Mouse (Mus musculus): ENCODE measurements at regions not wholly inside any gene's neighbourhood (a gene's known extent, or its start where the extent isn't known, plus 50 kb on each side); places are given as distances from the start of the nearest gene placed in this dataset.
"Not testable (repeated sequence)": the region's sequence is repeated elsewhere in the genome, so short reads cannot be mapped to it uniquely, and the experiment has no call there.

DNA sequence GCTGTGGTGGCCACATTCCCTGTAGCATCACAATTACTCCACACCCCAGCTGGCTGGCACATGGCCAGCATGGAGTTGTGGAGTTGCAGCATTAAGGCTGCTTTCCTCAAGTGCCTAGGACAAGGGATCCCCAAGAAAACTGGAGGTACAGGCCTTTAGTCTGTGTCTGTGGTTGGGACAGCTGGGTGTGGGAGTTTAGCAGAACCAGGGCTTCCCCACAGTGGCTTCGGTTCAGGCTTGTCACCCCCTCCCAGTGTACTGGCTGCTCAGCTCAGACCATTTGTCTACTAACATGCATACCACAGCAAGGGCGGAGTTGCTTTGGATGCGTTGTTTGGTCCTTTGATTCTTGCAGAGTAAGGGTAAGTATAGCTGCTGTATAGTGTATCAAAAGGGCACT lies 79.1 kb upstream of the Neurl1b start:
- intact Hi-C loops (cut with DNase I) = no loop called here
- no peak for DNase-seq (ENCODE audit: low spot score in 2 of 2)

DNA sequence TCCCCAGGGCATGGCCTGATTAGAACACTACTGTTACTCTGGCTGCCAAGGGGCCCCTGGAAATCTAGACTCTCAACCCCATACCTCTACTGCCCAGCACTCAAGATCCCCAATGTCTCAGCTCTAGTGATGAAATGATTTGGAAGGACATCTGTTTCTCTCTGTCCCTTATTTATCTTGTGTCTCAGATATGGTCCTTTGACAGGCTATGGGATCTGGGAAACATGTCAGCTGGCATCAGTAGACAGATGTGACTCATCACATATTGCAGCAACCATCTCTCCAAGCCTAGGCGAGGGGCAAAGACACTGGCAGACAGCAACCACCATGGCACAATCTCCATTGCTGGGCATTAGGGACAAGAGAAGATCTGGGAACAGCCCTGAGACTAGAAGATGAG lies 78.6 kb upstream of the Neurl1b start:
- intact Hi-C loops (cut with DNase I) = no loop called here
- DNase-seq (ENCODE audit: low spot score in 2 of 2) = no peak

DNA sequence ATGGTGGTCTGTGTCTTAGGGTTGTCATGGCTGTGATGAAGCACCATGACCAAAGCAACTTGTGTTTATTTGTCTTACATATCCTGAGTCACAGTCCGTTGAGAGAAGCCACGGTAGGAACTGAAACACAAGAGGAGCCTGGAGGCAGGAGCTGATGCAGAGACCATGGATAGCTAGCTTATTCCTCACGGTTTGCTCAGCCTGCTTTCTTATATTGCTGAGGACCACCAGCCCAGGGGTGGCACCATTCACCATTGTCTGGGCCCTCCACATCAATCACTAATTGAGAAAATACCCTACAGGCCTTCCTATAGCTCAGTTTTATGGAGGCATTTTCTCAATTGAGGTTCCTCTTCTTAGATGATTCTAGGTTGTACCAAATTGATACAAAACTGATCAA lies 77.5 kb upstream of the Neurl1b start:
- DNase-seq (ENCODE audit: low spot score in 2 of 2) = no peak
- intact Hi-C loops (cut with DNase I) = no loop called here

DNA sequence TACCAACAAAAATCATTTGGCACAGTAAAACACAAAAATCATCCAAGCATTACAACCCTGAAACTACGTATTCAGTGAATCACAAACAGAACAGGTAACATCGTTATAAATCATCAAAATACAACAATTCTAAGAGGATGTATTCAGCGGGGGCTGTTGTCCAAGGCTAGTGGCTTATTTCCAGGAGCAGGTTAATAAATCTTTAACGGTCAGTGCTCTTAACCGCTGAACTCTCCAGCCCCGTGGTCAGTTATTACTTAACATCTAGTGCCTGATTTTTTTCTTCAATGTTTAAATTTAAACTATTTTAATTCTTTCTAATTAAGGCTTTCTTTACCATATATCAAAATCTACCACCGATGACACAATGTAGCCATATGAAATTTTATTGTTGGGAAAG lies 69.2 kb upstream of the Neurl1b start:
- DNase-seq (ENCODE audit: low spot score in 2 of 2); intact Hi-C loops (cut with DNase I): not testable (repeated sequence)

DNA sequence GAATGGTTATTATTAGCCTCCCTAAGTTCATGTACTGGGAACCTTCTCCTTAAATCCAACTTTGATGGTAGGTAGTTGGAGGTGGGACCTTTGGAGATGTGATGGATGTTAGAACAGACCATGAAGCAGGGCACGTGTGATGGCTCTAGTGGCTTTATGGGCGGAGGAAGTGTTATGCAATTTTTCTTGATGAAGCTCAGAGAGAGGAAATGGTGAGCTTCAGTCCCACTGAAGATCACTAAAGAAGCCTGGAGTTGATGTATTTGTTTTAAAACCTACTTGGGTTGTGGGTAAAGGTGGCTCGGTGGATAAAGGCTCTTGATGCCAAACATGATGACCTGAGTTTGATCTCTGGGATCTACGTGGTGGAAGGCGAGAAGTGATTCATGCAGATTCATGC lies 66.5 kb upstream of the Neurl1b start:
- intact Hi-C loops (cut with DNase I) = no loop called here
- DNase-seq (ENCODE audit: low spot score in 2 of 2) = no peak

DNA sequence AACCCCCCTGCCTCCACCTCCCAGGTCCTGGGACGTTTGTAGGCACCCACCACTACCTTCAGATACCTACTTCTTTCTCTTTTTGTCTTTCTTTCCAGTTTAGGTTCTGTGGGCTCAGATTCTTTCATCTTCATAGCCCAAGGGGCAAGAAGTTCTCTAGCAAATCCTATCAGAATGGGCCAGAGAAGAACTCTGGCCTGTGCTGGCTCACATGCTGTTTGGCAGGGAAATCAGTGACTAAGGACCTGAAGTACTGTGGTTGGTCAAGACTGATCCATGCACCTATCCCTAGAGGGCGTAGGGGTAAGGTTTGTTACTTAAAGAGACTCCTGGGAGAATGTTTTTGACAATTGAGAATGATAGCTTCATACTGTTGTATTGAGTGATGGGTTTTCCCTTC lies 64.9 kb upstream of the Neurl1b start:
- DNase-seq (ENCODE audit: low spot score in 2 of 2) = no peak
- intact Hi-C loops (cut with DNase I) = no loop called here

DNA sequence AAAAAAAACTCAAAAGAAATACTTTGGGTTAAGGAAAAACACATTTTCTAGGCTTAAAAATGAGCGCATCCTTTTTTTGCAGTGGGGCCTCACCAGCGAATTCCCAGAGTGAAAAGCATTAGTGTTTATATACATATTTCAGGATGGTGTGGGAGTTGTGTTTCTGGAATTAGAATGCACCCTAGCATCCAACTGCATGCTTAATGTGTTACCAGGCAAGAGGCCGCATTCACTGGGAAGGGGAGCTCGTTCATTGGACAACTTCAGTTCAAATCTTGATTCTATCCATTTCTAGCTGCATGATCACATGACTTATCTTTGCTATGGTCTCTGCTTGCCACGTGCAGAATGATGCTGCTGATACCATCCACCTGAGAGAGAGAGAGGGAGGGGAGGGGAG lies 64.4 kb upstream of the Neurl1b start:
- DNase-seq (ENCODE audit: low spot score in 2 of 2) = peak; percentile 61 to 83
- intact Hi-C loops (cut with DNase I) = no loop called here

DNA sequence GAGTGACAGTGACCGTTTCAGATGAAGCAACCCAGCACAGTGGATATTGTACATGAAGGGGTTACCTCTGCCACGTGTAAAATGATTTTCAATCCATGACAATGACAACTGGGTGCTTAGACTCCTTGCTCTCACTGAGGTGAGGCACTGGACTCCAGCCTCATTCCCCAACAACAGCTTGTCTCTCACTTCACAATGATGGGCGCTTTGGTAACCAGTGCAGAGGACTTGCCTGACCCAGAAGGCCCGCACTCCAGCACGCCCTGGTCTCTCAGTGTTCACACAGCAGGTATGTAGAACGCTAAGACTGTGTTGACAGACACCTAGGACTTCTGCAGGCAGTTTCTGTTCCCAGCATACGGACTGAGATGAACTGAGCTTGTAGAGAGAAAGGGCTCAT lies 62.6 kb upstream of the Neurl1b start:
- intact Hi-C loops (cut with DNase I) = no loop called here
- no peak for DNase-seq (ENCODE audit: low spot score in 2 of 2)

DNA sequence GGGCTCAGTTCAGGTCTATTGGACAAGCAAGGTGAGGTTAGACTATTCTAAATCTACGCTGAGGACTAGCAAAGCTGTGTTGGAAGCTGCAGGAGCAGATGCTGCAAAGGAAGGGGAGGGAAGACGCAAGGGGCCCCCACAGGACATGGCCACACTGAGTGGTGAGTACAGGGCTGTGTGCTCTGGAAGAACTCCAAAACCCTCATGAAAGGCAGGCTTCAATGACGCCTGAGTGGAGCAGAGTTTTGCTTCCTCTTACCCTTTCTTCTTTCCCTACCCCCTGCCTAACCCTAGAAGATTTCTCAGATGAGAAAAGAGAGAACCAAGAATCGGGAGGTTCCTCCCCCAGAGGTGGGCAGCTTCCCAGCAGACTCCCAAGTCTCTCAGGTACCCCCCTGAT lies 61.9 kb upstream of the Neurl1b start:
- DNase-seq (ENCODE audit: low spot score in 2 of 2) = no peak
- intact Hi-C loops (cut with DNase I) = no loop called here

DNA sequence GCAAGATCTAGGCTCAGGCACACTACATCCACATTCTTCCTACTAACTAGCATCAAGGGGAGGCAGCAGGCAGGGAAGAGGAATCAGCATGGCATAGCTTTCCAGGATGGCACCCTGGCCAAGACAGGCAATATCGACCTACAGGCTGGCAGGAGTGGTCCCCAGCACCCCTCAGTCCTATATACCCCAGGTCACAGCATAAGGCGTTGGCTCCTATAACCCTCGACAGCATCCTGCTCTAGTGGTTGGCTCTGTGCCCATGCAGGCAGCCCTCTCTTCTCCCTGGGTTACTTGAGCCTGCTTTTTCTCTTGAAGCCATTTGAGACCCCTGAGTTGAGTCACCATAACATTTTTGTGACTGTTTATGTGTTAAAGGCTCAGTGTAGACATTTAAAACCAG lies 60.2 kb upstream of the Neurl1b start:
- intact Hi-C loops (cut with DNase I) = no loop called here

DNA sequence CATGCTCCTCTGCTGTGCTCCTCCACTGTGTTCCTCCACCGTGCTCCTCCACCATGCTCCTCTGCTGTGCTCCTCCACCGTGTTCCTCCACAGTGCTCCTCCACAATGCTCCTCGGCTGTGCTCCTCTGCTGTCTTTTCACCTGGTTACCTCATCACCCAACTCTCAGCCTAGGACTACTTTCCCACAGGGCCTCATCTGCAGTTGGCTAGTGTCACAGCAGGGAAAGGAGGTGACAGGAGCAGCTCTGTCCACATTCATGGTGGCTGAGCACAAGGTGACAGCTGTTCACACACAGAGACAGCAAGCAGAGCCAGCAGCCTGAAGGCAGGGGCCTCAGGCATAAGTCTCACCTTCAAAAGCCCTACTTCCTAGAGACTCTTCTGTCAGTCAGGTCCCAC lies 59.3 kb upstream of the Neurl1b start:
- DNase-seq (ENCODE audit: low spot score in 2 of 2) = no peak
- intact Hi-C loops (cut with DNase I) = no loop called here

More for the DNA sequence above, 60.2 kb upstream of the Neurl1b start:
- no peak for DNase-seq (ENCODE audit: low spot score in 2 of 2)

DNA sequence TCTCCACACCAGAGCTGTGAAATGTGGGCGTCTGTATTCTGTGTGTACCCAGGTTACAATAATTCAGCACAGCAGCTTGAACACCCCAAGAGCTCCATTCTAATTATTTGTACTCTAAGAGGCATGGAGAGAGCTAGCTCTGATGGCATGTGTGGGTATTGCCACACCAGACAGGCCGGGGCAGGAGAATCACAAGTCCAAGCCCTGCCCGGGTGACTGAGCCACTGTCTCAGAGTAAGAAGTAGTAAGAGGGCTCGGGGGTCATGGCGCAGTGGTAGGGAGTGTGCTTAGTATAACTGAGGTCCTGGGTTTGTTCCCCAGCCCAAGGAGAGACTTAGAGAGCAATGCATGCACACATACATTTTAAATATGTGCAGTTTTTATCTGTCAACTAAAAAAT lies 57.7 kb upstream of the Neurl1b start:
- intact Hi-C loops (cut with DNase I) = no loop called here
- no peak for DNase-seq (ENCODE audit: low spot score in 2 of 2)

DNA sequence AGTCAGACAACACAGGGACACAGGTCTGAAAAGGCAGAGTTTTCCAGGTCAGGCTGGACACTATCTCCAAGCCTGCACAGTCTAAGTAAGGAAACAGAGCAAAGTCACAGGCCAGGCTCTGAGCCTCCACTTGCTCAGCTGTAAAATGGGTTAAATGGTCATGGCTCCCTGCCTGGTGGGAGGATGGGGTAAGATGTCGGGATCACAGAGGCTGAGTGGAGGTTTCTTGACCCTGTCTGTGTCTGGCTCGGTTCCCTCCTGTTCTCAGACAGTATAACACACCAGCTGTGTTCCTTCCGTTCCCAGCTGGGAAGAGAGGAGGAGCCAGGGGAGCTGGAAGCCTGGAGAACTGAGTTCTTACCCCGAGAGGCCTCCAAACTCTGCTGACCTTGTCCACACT lies 56.8 kb upstream of the Neurl1b start:
- DNase-seq (ENCODE audit: low spot score in 2 of 2) = no peak
- intact Hi-C loops (cut with DNase I) = no loop called here

DNA sequence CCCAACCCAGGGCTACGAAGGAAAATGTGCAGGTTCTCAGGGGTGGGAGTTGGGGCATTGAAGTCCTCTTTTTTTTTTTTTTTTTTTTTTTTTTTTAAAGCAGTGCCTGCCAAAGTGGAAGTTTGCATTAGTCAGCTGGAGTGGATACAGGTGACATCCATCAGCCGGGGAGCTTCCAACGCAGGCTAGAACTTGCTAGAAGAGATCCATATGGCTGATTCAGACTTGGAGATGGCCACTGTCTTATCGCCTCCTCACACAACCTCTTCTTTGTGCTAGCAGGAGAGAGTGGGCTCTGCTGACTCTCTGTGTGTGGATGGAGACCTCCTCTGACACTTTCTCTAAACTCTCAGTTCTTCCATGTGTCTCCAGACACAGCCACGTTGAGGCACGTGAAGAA lies 53.9 kb upstream of the Neurl1b start:
- intact Hi-C loops (cut with DNase I) = no loop called here

DNA sequence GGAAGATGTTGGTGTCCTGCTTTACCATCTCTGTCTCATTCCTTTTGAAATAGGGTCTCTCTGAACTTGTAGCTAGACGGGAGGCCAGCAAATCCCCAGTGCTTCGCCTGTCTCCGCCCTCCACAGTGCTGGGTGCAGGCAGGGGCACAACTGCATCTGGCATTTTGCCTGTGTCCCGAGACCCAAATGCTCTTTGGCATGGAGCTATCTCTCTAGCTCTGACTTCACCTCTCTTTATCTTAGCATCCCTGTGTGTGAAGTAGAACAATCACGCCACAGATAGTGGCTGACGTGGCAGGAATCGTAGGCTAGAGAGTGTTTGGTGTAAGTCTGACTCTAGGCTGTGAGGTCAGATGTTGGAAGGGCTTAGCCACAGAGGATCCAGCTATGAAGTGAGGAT lies 53.2 kb upstream of the Neurl1b start:
- no peak for DNase-seq (ENCODE audit: low spot score in 2 of 2)
- intact Hi-C loops (cut with DNase I) = no loop called here

More for the DNA sequence above, 53.9 kb upstream of the Neurl1b start:
- no peak for DNase-seq (ENCODE audit: low spot score in 2 of 2)

DNA sequence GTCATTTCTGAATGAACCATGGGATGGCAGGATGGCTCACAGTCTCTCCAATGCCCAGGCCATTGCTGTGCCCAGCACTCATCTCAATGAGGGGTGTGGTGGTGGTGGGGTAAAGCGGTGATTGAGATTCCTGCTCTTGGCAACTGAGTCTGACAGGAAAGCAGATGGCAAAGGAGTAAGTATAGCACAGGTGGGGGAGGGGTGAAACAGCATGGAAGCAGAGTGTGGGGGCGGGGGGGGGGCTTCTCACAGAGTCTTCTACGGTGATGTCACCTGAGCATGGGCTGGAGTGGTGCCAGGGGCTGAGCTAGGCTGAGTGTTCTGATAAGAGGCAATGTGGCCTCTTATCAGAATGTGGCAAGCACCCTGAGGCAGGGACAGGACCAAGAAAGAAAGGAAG lies 52.6 kb upstream of the Neurl1b start:
- intact Hi-C loops (cut with DNase I) = no loop called here
- peak; percentile 57 to 63 for DNase-seq (ENCODE audit: low spot score in 2 of 2)

DNA sequence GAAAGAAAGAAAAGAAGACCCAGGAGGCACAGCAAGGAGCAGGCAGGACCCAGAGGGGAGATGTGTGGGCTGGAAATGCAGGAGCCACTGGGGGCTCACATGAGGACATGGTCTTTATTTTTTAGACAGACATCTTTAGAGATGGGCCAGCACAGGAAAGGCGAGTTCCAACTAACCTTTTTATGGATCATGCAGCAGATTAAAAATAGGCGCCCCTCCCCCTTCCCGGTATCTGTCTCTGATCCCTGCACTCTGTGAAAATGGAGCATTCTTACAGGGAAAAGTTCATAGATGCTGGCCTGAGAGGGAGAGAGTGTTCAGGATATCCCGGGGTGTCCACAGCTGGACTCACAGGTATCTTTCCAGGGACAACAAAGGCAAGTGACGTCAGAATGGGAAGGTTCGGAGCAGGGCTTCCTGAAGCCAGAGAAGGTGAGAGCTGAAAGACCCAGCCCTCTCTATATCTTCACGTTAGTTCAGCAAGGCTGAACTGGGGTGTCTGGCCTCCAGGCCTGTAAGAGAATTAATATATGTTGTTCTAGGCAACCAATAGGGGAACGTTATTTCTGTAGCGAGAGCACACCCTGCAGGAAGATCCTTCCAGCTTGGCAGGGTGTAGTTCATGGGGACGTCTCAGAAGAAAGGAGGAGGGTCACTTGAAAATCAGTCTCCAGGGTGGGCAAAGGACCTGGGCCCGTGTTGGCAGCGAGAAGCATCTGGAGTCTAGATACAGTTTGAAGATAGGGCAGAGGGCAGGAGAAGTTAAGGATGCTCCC lies 51.9 kb upstream of the Neurl1b start:
- intact Hi-C loops (cut with DNase I) = no loop called here
- no peak for DNase-seq (ENCODE audit: low spot score in 2 of 2)

DNA sequence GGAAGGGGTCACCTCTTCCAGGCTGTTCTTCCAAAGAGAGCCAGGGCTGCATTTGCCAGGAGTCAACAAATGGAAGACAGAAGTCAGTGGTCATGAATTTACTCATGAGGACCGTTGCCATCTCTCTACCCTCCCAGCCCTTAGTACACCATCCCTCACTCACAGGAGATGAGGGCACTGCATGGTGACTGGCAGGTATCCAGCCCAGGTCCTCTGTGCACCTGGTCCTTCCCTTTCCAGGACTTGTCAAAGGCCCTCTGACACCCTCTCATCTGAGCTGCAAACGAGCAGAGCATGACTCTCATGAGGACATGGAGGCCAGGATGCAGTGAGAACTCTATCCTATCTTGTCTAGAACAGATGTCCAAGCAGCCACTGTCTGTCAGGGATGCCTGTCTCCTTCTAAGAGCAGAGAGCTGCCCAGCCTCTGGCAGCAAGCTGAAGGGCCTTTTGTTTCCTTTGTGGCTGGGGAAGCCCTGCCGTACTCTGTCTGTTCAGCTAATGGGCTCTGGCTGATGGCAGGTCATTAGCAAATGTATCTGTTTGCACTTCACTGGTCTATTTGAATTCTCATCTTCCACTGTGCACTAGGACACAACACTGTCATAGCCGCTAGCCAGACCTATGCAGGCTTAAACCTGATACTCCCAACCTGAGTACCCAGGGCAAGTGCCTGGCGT lies 50.6 kb upstream of the Neurl1b start:
- no peak for DNase-seq (ENCODE audit: low spot score in 2 of 2)
- intact Hi-C loops (cut with DNase I) = no loop called here
